Mouse (Mus musculus) kidney, postnatal 0 days (tissue): ENCODE data around the gene Ebf4. TPM values are rescaled to one million over a fixed set of nuclear protein-coding genes. Genes with fewer than 3 reads are reported as not detected.

Experiments
- ATAC-seq: fragments of 200-750 bp; cut with Nextera tagmentation; replicated peaks from 2 replicates; pipeline ENCODE4 v1.8.0; 2017; ENCODE audit warnings: low read depth, moderate number of reproducible peaks, moderate TSS enrichment, moderate library complexity; ENCODE audit not compliant: low FRiP score
- DNase-seq: peaks from one replicate; pipeline ENCODE4 v3.0.0-alpha.2; 2016; ENCODE audit warnings: low spot score
- H3K27ac ChIP-seq: fragments of 300-500 bp; sonication (generic); 2 replicates; pipeline ENCODE4 v1.5.1; 2014; ENCODE audit warnings: mild to moderate bottlenecking
- H3K27me3 ChIP-seq: fragments of 300-500 bp; sonication (generic); 2 replicates; pipeline ENCODE4 v1.6.1; 2014; ENCODE audit warnings: low read length, mixed read lengths; ENCODE audit not compliant: insufficient read depth
- H3K36me3 ChIP-seq: fragments of 300-500 bp; sonication (generic); 2 replicates; pipeline ENCODE4 v1.6.1; 2014; ENCODE audit warnings: low read length, mixed read lengths; ENCODE audit not compliant: insufficient read depth
- H3K4me1 ChIP-seq: fragments of 300-500 bp; sonication (generic); replicated peaks from 2 replicates; pipeline ENCODE4 v1.6.1; 2014; ENCODE audit warnings: antibody characterized with exemption, low read length, mixed read lengths; ENCODE audit not compliant: insufficient read depth
- H3K4me2 ChIP-seq: fragments of 300-500 bp; sonication (generic); 2 replicates; pipeline ENCODE4 v1.6.1; 2014; ENCODE audit warnings: mild to moderate bottlenecking, low read length, moderate library complexity, mixed read lengths
- H3K4me3 ChIP-seq: fragments of 300-500 bp; sonication (generic); replicated peaks from 2 replicates; pipeline ENCODE4 v1.5.1; 2014; ENCODE audit warnings: low read depth, low read length
- H3K9ac ChIP-seq: fragments of 300-500 bp; sonication (generic); 2 replicates; pipeline ENCODE4 v1.6.1; 2014; ENCODE audit warnings: low read depth, low read length
- H3K9me3 ChIP-seq: fragments of 300-500 bp; sonication (generic); replicated peaks from 2 replicates; pipeline ENCODE4 v1.6.1; 2016; ENCODE audit warnings: low read length, inconsistent platforms, mixed read lengths
- CTCF ChIP-seq: IDR thresholded peaks from 2 replicates; pipeline ENCODE4 v1.5.1; 2016; ENCODE audit warnings: antibody characterized with exemption, low read depth, mild to moderate bottlenecking, moderate library complexity
- WGBS: fragments of 180-500 bp; shearing (Covaris S2); extraction: QIAGEN DNeasy Blood & Tissue Kit; methylation state at CpG from one replicate; pipeline ENCODE4 v1.1.7; 2014; 5-methylcytosine and 5-hydroxymethylcytosine counted together
- polyA plus RNA-seq: library from polyadenylated mRNA; unstranded; fragments of >200 nt; fragmentation: Nextera tagmentation; extraction: Ambion mirVana; gene quantifications from 2 replicates; pipeline ENCODE4 v1.2.1, GENCODE M21; 2015

The Ebf4 gene
- polyA plus RNA-seq, 1 experiment from 2014 or later = 3.7 TPM

DNA sequence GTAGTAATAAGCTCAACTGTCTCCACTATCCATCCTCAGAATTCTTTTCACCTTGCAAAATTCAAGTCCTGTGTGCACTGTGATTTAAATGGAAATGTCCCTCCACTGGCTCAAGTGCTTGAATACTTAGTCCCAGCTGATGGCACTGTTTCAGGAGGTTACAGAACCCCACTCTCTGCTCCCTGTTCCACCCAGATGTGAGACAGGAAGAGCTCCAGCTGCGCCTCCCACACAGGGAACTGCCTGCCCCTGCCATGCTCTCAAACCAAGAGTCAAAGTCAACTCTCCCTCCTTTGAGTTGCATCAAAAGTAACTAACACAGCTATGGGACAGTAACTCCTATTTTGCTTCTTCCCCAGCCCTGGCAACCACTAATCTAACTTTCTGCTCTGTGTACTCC, 91.2 kb downstream of the Ebf4 start:
- Histone ChIP-seq H3K27me3 (no peaks in the 10 kb centered on the region), H3K36me3 (no peaks in the 10 kb centered on the region), H3K4me1 (no peaks in the 10 kb centered on the region), H3K9ac (no peak overlapping the region), H3K4me3 (no peak overlapping the region), H3K27ac (no peak overlapping the region), H3K4me2 (no peak overlapping the region), H3K9me3 (no peaks in the 10 kb centered on the region)
- DNase-seq (no peak), ATAC-seq (no peak)
- WGBS = 67% methylated on average over 1 of the region's 1 CpGs
- no peak for TF ChIP-seq CTCF

DNA sequence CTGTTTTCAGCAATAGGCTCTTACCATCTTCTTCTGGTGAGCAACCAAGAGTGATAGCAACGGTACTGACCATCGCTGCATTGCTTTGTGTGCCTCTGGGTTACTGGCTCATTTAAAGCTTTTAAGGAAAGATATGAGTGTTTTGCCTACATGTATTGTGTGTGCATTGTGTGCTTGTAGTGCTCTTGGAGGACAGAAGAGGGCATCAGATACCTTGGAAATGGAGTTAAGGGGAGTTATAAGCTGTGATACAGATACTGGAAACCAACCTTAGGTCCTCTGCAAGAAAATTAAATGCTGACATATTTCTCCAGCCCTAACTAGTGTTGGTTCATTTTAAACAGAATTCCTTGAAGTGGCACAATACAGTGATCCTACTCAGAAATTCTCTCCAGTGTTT, 93.8 kb downstream of the Ebf4 start:
- Histone ChIP-seq H3K4me2 (no peak overlapping the region), H3K4me1 (no peaks in the 10 kb centered on the region), H3K9me3 (no peaks in the 10 kb centered on the region), H3K27me3 (no peaks in the 10 kb centered on the region), H3K36me3 (no peaks in the 10 kb centered on the region), H3K4me3 (no peak overlapping the region), H3K9ac (no peak overlapping the region), H3K27ac (no peak overlapping the region)
- DNase-seq = peak; percentile 58
- WGBS = 67% methylated on average over 2 of the region's 2 CpGs
- peak; percentile 70 for TF ChIP-seq CTCF
- ATAC-seq = no peak

DNA sequence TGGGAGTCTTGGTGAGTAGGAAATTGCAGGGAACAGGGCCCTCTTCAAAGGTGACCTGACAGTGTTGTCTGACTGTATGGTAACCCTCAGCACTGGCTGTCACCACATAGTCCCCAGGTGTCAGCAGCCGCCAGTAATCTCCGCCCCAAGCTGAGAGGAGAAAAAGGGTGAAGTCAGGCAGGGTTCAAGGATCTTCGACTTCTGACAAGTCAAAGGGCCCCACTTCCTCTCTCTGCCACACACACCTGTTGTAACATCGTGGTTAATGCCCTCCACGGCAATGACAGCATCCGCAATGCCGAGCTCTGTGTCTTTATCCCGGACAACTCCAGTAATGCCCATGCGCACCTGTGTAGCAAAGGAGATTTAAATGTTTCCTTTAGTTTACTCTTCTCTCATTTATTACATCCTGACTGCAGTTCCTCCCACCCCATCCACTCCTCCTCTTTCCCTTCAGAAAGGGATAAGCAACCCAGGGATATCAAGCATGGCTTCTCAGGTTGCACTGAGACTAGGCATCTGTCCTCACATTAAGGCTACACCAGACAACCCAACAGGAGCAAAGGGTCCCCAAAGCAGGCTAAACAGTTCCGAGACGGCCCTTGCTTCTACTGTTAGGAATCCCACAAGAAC, 96.1 kb downstream of the Ebf4 start:
- no peak overlapping the region for H3K27ac ChIP-seq
- ATAC-seq (no peak; the same call in 1 of the 2 replicates), DNase-seq (peak; percentile 64)
- no peak overlapping the region for H3K4me2 ChIP-seq
- WGBS = 62% methylated on average over 11 of the region's 11 CpGs
- no peaks in the 10 kb centered on the region for H3K36me3 ChIP-seq
- no peaks in the 10 kb centered on the region for H3K4me1 ChIP-seq
- TF ChIP-seq CTCF = no peak
- H3K4me3 ChIP-seq = no peak overlapping the region
- H3K9me3 ChIP-seq = no peaks in the 10 kb centered on the region
- no peak overlapping the region for H3K9ac ChIP-seq
- H3K27me3 ChIP-seq = no peaks in the 10 kb centered on the region

DNA sequence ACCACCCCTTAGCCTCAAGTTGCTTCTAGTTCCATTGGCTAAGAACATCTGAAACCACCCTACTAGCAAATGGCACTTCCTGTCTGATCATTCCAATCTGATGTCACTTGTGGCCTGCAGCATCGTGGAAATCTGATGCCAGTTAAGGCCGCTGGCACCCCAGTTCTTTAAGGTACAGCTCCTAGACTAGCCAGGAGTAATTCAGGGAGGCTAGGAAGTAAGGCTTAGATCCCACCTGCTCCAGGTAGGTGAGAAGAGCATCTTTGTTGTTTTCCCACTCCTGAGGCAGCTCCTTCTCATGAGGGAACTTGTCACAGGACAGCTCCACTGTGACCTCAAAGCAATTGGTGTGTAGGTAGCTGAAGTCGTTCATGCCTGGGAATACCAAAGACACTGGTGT, 97.9 kb downstream of the Ebf4 start:
- DNase-seq = peak; percentile 49
- TF ChIP-seq CTCF = no peak
- Histone ChIP-seq H3K27ac (no peak overlapping the region), H3K4me2 (no peak overlapping the region), H3K36me3 (no peaks in the 10 kb centered on the region), H3K9me3 (no peaks in the 10 kb centered on the region), H3K9ac (no peak overlapping the region), H3K4me3 (no peak overlapping the region), H3K4me1 (peaks cover 7% of the 10 kb centered on the region), H3K27me3 (no peaks in the 10 kb centered on the region)
- 53% methylated on average over 3 of the region's 3 CpGs for WGBS
- ATAC-seq = no peak

DNA sequence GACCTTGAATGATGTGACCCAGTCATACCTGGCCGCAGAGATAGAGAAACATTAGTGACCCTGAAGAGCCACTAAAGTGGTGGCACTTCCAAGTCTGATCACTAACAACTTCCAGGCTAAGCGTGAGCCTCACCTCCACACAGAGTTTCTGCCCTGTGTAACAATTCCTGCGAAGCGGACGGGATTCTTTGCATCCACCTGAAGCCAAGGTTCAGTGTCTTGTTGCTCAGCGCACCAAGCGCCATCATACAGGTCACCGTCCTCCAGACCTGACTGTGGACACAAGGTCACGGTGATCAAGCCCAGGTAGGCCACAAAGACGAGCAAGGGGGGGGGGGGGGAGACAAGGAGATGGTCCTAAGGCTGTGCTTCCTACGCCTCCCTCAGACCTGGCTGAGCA, 100.7 kb downstream of the Ebf4 start:
- WGBS = 90% methylated on average over 11 of the region's 11 CpGs

DNA sequence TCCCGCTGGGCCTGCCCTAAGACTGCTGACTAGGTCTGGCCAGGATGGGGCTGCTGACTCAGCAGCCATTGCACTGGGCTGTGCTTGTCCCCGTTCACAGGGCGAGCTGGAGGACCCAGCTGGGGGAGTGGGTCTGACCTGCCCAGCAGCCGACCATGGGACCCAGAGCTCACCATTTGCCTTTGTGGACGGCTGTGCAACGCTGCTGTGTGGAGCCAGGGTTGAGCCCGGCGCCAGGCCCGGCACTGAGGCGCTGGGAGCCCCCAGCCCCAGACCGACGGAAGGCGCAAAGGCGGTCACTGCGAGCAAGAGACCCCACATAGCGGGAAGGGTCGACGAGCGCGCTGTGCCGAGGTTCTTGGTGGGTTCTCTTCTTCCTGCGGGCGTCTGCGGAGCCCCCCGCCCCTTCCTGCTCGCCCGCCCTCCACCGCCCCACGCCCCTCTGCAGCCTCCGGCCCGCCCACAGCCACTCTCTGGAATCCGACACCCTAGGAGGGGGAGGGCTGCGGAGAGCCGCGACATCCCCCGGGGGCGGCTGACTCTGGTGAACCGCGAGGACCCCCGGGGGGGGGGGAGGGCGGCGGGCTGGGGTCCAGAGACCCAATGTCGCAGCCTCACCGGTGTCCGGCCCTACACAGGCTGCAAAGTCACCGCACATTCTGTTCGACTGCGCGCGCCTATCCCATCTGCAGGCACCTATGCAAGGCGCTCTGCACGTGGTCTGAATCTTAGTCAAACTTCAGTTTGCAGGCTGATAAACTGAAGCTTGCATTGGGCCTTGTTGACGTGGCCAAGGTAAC, 102.4 kb downstream of the Ebf4 start, which contains the start of gene Cpxm1:
Gene Cpxm1, minus strand, starts transcription at position 389 of the 800 bp plus-strand sequence.
- H3K27me3 ChIP-seq = no peaks in the 10 kb centered on the region; the same call in 1 of the 2 replicates

More for the DNA sequence above, 100.7 kb downstream of the Ebf4 start:
- peaks cover 10% of the 10 kb centered on the region for H3K4me1 ChIP-seq
- ATAC-seq (no peak), DNase-seq (no peak)
- no peak overlapping the region for H3K9ac ChIP-seq
- no peaks in the 10 kb centered on the region; the same call in 1 of the 2 replicates for H3K27me3 ChIP-seq
- TF ChIP-seq CTCF = no peak
- H3K4me2 ChIP-seq = no peak overlapping the region
- no peak overlapping the region for H3K4me3 ChIP-seq
- no peak overlapping the region for H3K27ac ChIP-seq
- no peaks in the 10 kb centered on the region for H3K36me3 ChIP-seq
- H3K9me3 ChIP-seq = no peaks in the 10 kb centered on the region

More for the DNA sequence above, 102.4 kb downstream of the Ebf4 start, which contains the start of gene Cpxm1:
- peak within 1 kb of the TSS; percentile 94 for H3K4me2 ChIP-seq
- H3K4me3 ChIP-seq = peak within 1 kb of the TSS; percentile 65
- DNase-seq = peak; percentile 81
- peak; percentile 82 for ATAC-seq
- under 1% methylated on average over 46 of the region's 53 CpGs for WGBS
- H3K9me3 ChIP-seq = no peaks in the 10 kb centered on the region
- no peak for TF ChIP-seq CTCF
- H3K9ac ChIP-seq = peak within 1 kb of the TSS; percentile 71
- H3K4me1 ChIP-seq = peaks cover 10% of the 10 kb centered on the region
- H3K27ac ChIP-seq = no peak within 1 kb of the TSS; the same call in 1 of the 2 replicates
- H3K36me3 ChIP-seq = no peaks in the 10 kb centered on the region
